Mouse (Mus musculus): ENCODE measurements around the gene Gm48552.
A peak's percentile ranks its signal among the peaks of the same experiment; 100 is the strongest.

GRCm38 (mm10) chr10:81430141-81430830 lies 41.5 kb downstream of the Gm48552 start:
- TF ChIP-seq POLR2A (IDR thresholded peaks at IDR 0.05; ENCODE audit: insufficient read depth, low read depth, low read length) (0 out of 2 replicates have a peak, but pooled peaks have one; percentile 7), CTCF (IDR thresholded peaks at IDR 0.05; ENCODE audit: insufficient read depth, low read depth, low read length) (no peak)

Data from olfactory bulb, adult 2 months (tissue).